ENCODE assay signal across 9 mouse cellular contexts in the genomic region with DNA sequence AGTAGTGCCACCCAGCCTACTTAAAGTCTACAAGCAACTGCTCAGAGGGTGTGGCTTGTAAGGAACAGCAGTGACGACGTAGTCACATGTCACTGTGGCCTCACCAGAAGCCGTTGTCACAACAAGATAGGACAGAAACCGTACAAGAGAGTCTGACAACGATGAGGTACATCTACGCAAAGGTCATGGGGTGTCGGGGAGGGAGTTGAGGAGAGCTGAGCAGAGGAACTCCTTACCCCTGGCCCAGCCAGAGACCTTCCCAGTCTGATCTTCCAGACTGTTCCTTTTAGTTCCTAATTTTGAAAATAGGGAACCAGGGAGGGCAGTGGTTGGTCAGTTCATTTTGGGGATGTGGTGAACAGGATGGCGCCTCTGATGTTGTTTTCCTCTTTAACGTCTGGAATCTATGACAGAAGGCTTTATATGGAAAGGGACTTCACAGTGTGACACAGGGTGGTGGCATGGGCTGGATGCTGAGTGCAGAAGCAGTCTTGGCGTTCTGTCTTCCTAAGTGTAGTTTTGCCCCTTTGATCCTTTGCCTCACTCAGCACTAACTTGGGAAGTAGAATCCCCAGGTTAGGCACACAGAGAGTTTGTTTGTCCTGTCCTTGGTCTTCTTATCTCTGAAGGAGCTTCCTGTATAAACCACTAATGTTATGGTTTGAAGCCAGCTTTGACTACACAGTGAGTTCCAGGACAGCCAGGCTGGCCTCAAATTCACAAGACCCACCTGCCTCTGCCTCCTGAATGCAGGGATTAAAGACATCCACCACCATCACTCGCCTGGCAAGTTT.
DNase-seq lines count a peak whose midpoint lies in the region; ATAC-seq and TF ChIP-seq lines count a peak whose summit lies in the region.
"Had no signal": no experiment of that assay in that cellular context is flagged by ENCODE, and none has a peak within 500 bp of the region (broad histone marks: within the 10 kb centered on the region; RNA-seq: fewer than 3 reads in every experiment).

No protein-coding gene starts in this region.

- H3K27ac ChIP-seq in lung, postnatal 0 days (ENCODE audit: low read length): peak overlapping the region; percentile 86

- ATAC-seq in granulocyte monocyte progenitor cell, adult 5-6 weeks (replicated peaks; ENCODE audit: poor library complexity, severe bottlenecking): peak; percentile 72
- ATAC-seq in lung, postnatal 0 days: peak; percentile 71

- H3K9me3 ChIP-seq in lung, postnatal 0 days (ENCODE audit: low read length): no peaks in the 10 kb centered on the region

- TF ChIP-seq EP300 in lung, postnatal 0 days (IDR thresholded peaks at IDR 0.05): no peak

- DNase-seq in layer of hippocampus, adult 9-11 months: peak; percentile 42
- DNase-seq in layer of hippocampus, postnatal 14 days (ENCODE audit: low spot score in 2 of 2): no peak
- peak; percentile 78 for DNase-seq in lung, postnatal 0 days (ENCODE audit: low spot score)
- DNase-seq in splenic B cell, adult 2 months (ENCODE audit: low read depth, low spot score): peak; percentile 1
- DNase-seq in thymus, postnatal 4 days: no peak
- DNase-seq in adrenal gland, adult (ENCODE audit: inconsistent age in 2 of 2, low spot score in 1 of 2): no peak
- no peak for DNase-seq in adrenal gland, postnatal 10 days
- DNase-seq: retina, postnatal 1 day had no signal

- no peak overlapping the region for H3K4me3 ChIP-seq in lung, postnatal 0 days (ENCODE audit: low read depth, low read length)

- WGBS in lung, postnatal 0 days: 64% methylated on average over 11 of the region's 11 CpGs

- H3K36me3 ChIP-seq in lung, postnatal 0 days (ENCODE audit: insufficient read depth, low read length): 0 out of 2 replicates have a peak, but pooled peaks cover 4% of the 10 kb centered on the region
- H3K36me3 ChIP-seq in splenic B cell, adult 2 months (ENCODE audit: control insufficient read depth, insufficient read depth, low read length, poor library complexity, severe bottlenecking): no peaks in the 10 kb centered on the region

- H3K27me3 ChIP-seq in lung, postnatal 0 days (replicated peaks; ENCODE audit: insufficient read depth, low read length): no peaks in the 10 kb centered on the region
- no peaks in the 10 kb centered on the region for H3K27me3 ChIP-seq in splenic B cell, adult 2 months (ENCODE audit: control insufficient read depth, insufficient read depth, low read length, poor library complexity, severe bottlenecking)

- no peak for TF ChIP-seq CTCF in lung, postnatal 0 days (IDR thresholded peaks at IDR 0.05)

- no peak overlapping the region for H3K4me2 ChIP-seq in lung, postnatal 0 days (replicated peaks; ENCODE audit: low read depth, low read length)

- peaks cover 30% of the 10 kb centered on the region; the same call in 1 of the 2 replicates for H3K4me1 ChIP-seq in lung, postnatal 0 days (ENCODE audit: insufficient read depth, low read depth, low read length)

- H3K9ac ChIP-seq in lung, postnatal 0 days (replicated peaks; ENCODE audit: low read depth): no peak overlapping the region

Comparison
In these comparisons a context has a peak if more than half of its experiments do, and no peak if none do; other contexts are left out.
1. DNase-seq: peak in layer of hippocampus, adult 9-11 months (single experiment), lung, postnatal 0 days (single experiment) and splenic B cell, adult 2 months (single experiment); none in layer of hippocampus, postnatal 14 days (0 of 2), thymus, postnatal 4 days (single experiment), adrenal gland, adult (0 of 2) and adrenal gland, postnatal 10 days (single experiment).